Mouse (Mus musculus) layer of hippocampus, postnatal 10 days (tissue): ENCODE data around the gene Ltb4r1. TPM values are rescaled to one million over a fixed set of nuclear protein-coding genes. Genes with fewer than 3 reads are reported as not detected.

Experiments
- DNase-seq, 2 experiments: peaks; one replicate each; pipeline ENCODE4 v3.0.0; 2021; ENCODE audit warnings: low spot score in 2 of 2
- total RNA-seq, 2 experiments: library from RNA; stranded (reverse); gene quantifications; 2 replicates each; pipeline ENCODE4 v1.2.3; 2021

Ltb4r1 gene
- total RNA-seq, 2 experiments from 2014 or later: 0.62 to 0.69 TPM

GRCm38 (mm10) chr14:55745861-55746237 is 19.9 kb upstream of the Ltb4r1 start:
- DNase-seq: no peak

- DNase-seq: no peak
Measured at GRCm38 (mm10) chr14:55747051-55747847, 18.5 kb upstream of the Ltb4r1 start.

- no peak for DNase-seq
Measured at GRCm38 (mm10) chr14:55757566-55757965, 8.2 kb upstream of the Ltb4r1 start.

- peak; percentile 50 to 56 for DNase-seq
Measured at GRCm38 (mm10) chr14:55758363-55758784, 7.4 kb upstream of the Ltb4r1 start, which contains the start of gene Cideb. Gene Cideb (minus strand): TSS chr14:55758458.

GRCm38 (mm10) chr14:55760156-55760555 is 5.6 kb upstream of the Ltb4r1 start:
- peak; percentile 89 for DNase-seq

- DNase-seq: no peak
Measured at GRCm38 (mm10) chr14:55761163-55761562, 4.6 kb upstream of the Ltb4r1 start, which contains the start of gene Ltb4r2. Gene Ltb4r2 (plus strand): TSS chr14:55761428.

GRCm38 (mm10) chr14:55762001-55762821 is 3.6 kb upstream of the Ltb4r1 start:
- DNase-seq: peak; percentile 65 to 70

- no peak for DNase-seq
Measured at GRCm38 (mm10) chr14:55763166-55763565, 2.6 kb upstream of the Ltb4r1 start.

GRCm38 (mm10) chr14:55767519-55768414 is 2.0 kb downstream of the Ltb4r1 start:
- DNase-seq: peak; percentile 52 to 54

GRCm38 (mm10) chr14:55768555-55768954 is 2.8 kb downstream of the Ltb4r1 start:
- DNase-seq: no peak

- DNase-seq: no peak
Measured at GRCm38 (mm10) chr14:55769087-55769703, 3.4 kb downstream of the Ltb4r1 start.

- DNase-seq: no peak
Measured at GRCm38 (mm10) chr14:55776711-55777110, 10.9 kb downstream of the Ltb4r1 start.

GRCm38 (mm10) chr14:55777176-55777575 is 11.4 kb downstream of the Ltb4r1 start:
- DNase-seq: no peak

GRCm38 (mm10) chr14:55777806-55778205 is 12.0 kb downstream of the Ltb4r1 start:
- no peak for DNase-seq

GRCm38 (mm10) chr14:55778686-55779085 is 12.9 kb downstream of the Ltb4r1 start:
- DNase-seq: peak in 1 of 2 experiments; percentile 5

GRCm38 (mm10) chr14:55779656-55780055 is 13.9 kb downstream of the Ltb4r1 start:
- DNase-seq: peak; percentile 0 to 8

GRCm38 (mm10) chr14:55780736-55781135 is 15.0 kb downstream of the Ltb4r1 start:
- DNase-seq: peak; percentile 2 to 10

GRCm38 (mm10) chr14:55781310-55781709 is 15.5 kb downstream of the Ltb4r1 start:
- peak; percentile 48 to 68 for DNase-seq

GRCm38 (mm10) chr14:55782361-55782960 is 16.7 kb downstream of the Ltb4r1 start:
- DNase-seq: peak in 1 of 2 experiments; percentile 7
